Mouse (Mus musculus) brain, embryonic 14.5 days (tissue): ENCODE data around the gene Sec22c. TPM values are rescaled to one million over a fixed set of nuclear protein-coding genes. Genes with fewer than 3 reads are reported as not detected.

Experiments used
- DNase-seq: peaks from one replicate; pipeline ENCODE4 v3.0.0-alpha.2; 2011; ENCODE audit warnings: low read depth
- CTCF ChIP-seq: fragments of 200-500 bp; IDR thresholded peaks from 2 replicates; pipeline ENCODE4 v1.5.1; 2012; ENCODE audit warnings: inconsistent platforms, mild to moderate bottlenecking, moderate library complexity, borderline replicate concordance; ENCODE audit not compliant: insufficient read depth, insufficient read length; ENCODE audit errors: extremely low read depth
- POLR2A ChIP-seq: fragments of 200-500 bp; IDR thresholded peaks from 2 replicates; pipeline ENCODE4 v1.6.1; 2012; ENCODE audit warnings: mild to moderate bottlenecking, inconsistent platforms, borderline replicate concordance; ENCODE audit not compliant: poor library complexity, insufficient read depth, insufficient read length, severe bottlenecking; ENCODE audit errors: extremely low read depth
- polyA plus RNA-seq: library from polyadenylated mRNA; depleted of rRNA; stranded (reverse); fragments of >200 nt; gene quantifications from 2 replicates; pipeline ENCODE4 v1.2.3, GENCODE M21; 2012

Gene Sec22c
- polyA plus RNA-seq, 1 experiment = 25.2 TPM

DNA sequence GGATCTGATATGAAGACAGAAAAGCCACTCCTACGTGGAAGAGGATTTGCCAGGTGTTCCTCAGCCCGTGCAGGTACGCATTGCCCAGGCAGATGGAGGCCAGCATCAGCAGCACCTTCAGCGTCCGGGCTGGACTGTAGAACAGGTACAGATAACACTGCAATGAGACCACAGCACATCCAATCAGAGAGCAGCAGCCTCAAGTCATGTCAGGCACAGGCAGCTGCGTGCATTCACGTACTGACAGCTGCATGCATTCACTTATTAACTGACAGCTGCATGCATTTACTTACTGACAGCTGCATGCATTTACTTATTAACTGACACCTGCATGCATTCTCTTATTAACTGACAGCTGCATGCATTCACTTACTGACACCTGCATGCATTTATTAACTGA lies 20.6 kb downstream of the Sec22c start:
- DNase-seq = no peak
- TF ChIP-seq CTCF = no peak
- TF ChIP-seq POLR2A = no peak

DNA sequence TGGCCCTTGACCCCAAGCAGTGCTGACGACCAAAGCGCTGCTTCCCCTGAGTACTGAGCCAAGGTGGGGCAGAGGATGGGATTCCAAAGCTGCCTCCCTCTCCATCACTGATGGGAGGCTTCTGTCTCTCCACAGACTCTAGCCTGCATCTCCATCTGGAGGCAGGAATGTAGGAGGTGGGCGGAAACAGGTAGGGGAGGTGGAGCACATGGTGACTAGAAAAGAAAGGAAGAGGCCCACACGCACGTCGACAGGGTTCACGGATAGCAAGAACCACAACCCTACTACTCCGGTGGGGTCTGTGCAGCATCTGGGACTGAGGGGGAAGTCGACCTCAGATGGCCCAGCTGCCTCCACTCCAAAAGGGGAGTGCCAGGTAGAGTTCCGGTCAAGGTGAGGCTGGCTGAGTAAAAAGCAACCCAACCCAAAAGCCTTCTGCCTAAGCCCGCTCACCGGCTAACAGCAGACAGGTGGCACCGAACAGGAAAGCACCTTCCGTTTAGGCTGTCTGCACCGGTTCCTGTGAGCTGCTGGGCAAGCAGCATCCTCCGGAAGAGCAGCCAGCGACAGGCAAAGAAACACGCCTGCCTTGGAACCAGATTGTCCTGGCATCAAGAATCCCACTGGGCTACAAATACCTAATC lies 23.1 kb downstream of the Sec22c start:
- DNase-seq = no peak
- TF ChIP-seq CTCF = no peak
- no peak for TF ChIP-seq POLR2A

GRCm38 (mm10) chr9:121681191-121681590 lies 24.1 kb downstream of the Sec22c start:
- no peak for TF ChIP-seq POLR2A
- TF ChIP-seq CTCF = no peak
- no peak for DNase-seq

- TF ChIP-seq CTCF = peak; percentile 85
- no peak for TF ChIP-seq POLR2A
- DNase-seq = peak; percentile 76
Observed at GRCm38 (mm10) chr9:121679549-121679948, 25.7 kb downstream of the Sec22c start.

GRCm38 (mm10) chr9:121677476-121677875 lies 27.8 kb downstream of the Sec22c start:
- DNase-seq = no peak
- TF ChIP-seq POLR2A (no peak), CTCF (no peak)

DNA sequence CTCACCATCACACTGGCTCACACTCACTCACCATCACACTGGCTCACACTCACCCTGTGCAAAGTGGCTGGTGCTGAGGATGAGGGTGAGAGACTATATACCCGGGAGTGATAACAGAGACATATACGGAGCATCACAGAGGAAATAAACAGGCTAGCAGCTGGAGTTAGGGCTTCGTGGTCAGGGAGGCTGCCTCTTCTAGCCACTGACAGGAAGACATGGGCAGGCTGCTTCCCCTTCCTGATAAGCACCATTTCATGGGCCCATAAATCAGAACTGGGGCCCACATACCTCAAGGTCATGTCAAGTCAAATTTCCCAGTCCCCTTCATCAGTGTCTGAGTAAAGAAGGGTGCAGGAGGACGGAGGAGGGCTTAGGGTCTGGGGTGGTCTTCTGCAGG lies 28.2 kb downstream of the Sec22c start:
- DNase-seq = no peak
- TF ChIP-seq POLR2A (no peak), CTCF (no peak)

DNA sequence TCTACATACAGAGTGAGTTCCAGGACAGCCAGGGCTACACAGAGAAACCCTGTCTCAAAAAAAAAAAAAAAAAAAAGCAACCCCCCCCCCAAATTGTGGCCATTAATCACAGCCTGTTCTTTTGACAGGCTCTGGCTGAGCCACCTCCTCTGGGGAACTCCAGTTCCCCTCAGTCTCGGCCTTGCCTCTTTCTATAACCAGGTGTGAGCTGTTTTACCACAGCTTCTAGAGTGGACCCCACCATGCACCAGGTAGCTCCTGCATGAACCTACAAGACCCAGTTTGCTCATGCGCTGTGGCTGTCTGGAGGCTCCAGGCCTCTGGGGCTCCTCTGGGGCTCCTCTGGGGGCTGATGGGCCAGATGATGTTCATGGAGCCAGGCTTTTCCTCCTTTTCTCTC lies 29.7 kb downstream of the Sec22c start:
- TF ChIP-seq CTCF = no peak
- TF ChIP-seq POLR2A = no peak
- no peak for DNase-seq

DNA sequence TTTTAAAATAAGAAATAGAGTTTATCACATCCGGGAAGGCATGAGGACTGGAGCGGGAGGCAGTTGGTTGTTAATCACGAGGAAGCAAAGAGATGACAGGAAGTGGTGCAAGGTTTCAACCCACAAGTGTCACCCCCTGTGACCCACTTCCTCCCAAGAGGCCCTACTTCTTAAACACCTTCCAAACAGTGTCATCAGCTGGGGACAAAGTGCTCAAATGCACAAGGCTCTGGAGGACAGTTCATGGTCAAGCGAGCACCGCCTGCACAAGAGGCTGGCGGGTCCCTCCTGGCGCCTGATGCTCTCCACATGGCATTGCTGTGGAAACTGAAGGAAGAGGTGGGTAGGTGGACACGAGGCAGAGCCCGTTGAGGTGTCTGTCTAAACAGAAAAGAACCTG lies 30.3 kb downstream of the Sec22c start:
- DNase-seq = no peak
- TF ChIP-seq POLR2A (no peak), CTCF (no peak)

GRCm38 (mm10) chr9:121673716-121674115 lies 31.6 kb downstream of the Sec22c start:
- no peak for DNase-seq
- TF ChIP-seq POLR2A (no peak), CTCF (no peak)

- DNase-seq = no peak
- TF ChIP-seq POLR2A = no peak
- TF ChIP-seq CTCF = no peak
Observed at GRCm38 (mm10) chr9:121672311-121672710, 33.0 kb downstream of the Sec22c start.

DNA sequence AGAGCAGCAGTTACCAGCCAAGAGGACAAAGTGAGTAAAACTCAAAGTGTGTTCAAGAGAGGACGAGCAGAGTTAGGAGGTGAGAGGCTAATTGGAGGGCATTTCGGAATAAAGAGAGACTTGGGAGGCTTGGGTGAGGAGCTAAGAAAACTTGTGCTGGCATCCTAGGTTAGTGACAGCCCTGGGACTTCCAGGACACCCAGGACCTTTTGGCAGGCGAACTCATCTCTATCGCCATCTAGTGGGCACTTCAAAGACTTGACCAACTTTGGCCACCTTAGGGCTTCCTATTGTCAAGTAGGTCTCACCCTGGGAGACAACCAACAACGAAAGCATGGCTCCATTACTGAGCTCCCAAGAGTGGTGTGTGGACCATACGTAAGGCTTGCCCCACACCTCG lies 34.0 kb downstream of the Sec22c start:
- peak; percentile 73 for DNase-seq
- TF ChIP-seq POLR2A (no peak), CTCF (peak; percentile 69; the same call in 1 of the 2 replicates)

GRCm38 (mm10) chr9:121669348-121669791 lies 35.9 kb downstream of the Sec22c start:
- peak; percentile 71 for DNase-seq
- TF ChIP-seq POLR2A = no peak
- peak; percentile 74 for TF ChIP-seq CTCF

DNA sequence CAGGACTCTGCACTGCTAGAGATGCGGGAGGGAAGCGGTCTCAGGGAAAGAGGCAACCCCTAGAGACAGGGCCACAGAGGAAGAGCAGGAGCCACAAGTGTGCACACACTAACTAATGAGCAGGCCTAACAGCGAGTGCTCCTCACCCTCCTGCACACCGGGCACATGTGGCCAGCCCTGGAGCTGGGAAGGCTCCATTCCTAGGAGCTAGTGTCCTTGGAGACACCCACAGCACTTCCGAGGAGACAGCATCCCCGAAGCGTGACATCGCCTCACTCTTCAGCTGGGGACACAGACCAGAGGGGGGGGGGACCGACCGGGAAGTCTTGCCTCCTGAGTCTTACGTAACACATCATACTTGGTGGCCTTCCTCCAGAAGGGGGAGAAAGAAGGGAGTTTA lies 37.5 kb downstream of the Sec22c start:
- TF ChIP-seq CTCF = no peak
- TF ChIP-seq POLR2A = no peak
- no peak for DNase-seq

- peak; percentile 86 for DNase-seq
- TF ChIP-seq POLR2A (no peak), CTCF (no peak)
Observed at GRCm38 (mm10) chr9:121666957-121667630, 38.2 kb downstream of the Sec22c start.
